Mouse (Mus musculus) brain, embryonic 14.5 days (tissue): ENCODE results near the gene Gm20509.

ENCODE experiments used
- CTCF ChIP-seq: fragments of 200-500 bp; IDR thresholded peaks from 2 replicates; pipeline ENCODE4 v1.5.1; 2012; ENCODE audit warnings: inconsistent platforms, mild to moderate bottlenecking, moderate library complexity, borderline replicate concordance; ENCODE audit not compliant: insufficient read depth, insufficient read length; ENCODE audit errors: extremely low read depth
- POLR2A ChIP-seq: fragments of 200-500 bp; IDR thresholded peaks from 2 replicates; pipeline ENCODE4 v1.6.1; 2012; ENCODE audit warnings: mild to moderate bottlenecking, inconsistent platforms, borderline replicate concordance; ENCODE audit not compliant: poor library complexity, insufficient read depth, insufficient read length, severe bottlenecking; ENCODE audit errors: extremely low read depth

- TF ChIP-seq POLR2A (no peak), CTCF (no peak)
Observed at GRCm38 (mm10) chr9:73102181-73102580, at the start of gene Gm20509.
